Mouse (Mus musculus) megakaryocyte, embryonic 14.5 days (primary cell): ENCODE results near the gene 5530401A14Rik. TPM values are rescaled to one million over a fixed set of nuclear protein-coding genes. Genes with fewer than 3 reads are reported as not detected.

Experiments used
- H3K27me3 ChIP-seq: replicated peaks from 2 replicates; pipeline ENCODE3; 2012; ENCODE audit warnings: inconsistent platforms
- H3K36me3 ChIP-seq: replicated peaks from 2 replicates; pipeline ENCODE3; 2012; ENCODE audit warnings: low read length, inconsistent platforms, mixed read lengths
- H3K4me1 ChIP-seq: 2 replicates; pipeline ENCODE4 v1.6.1; 2012; ENCODE audit warnings: inconsistent platforms
- H3K4me3 ChIP-seq: replicated peaks from 2 replicates; pipeline ENCODE3; 2012; ENCODE audit warnings: moderate library complexity, mild to moderate bottlenecking, inconsistent platforms
- H3K9me3 ChIP-seq: 2 replicates; pipeline ENCODE4 v1.6.1; 2012; ENCODE audit warnings: inconsistent platforms
- FLI1 ChIP-seq: IDR thresholded peaks from 2 replicates; pipeline ENCODE4 v1.6.1; 2012; ENCODE audit warnings: low read length, inconsistent platforms, mixed read lengths
- GATA1 ChIP-seq: IDR thresholded peaks from 3 replicates; pipeline ENCODE4 v1.6.1; 2012; ENCODE audit warnings: mixed read lengths, low read length, inconsistent platforms, borderline replicate concordance
- polyA plus RNA-seq: library from polyadenylated mRNA; stranded (reverse); fragments of >175 nt; gene quantifications from 2 replicates; pipeline ENCODE4 v1.2.3, GENCODE M21; 2012; ENCODE audit warnings: low replicate concordance; ENCODE audit not compliant: insufficient read depth

5530401A14Rik gene
- polyA plus RNA-seq, 1 experiment = not detected

DNA sequence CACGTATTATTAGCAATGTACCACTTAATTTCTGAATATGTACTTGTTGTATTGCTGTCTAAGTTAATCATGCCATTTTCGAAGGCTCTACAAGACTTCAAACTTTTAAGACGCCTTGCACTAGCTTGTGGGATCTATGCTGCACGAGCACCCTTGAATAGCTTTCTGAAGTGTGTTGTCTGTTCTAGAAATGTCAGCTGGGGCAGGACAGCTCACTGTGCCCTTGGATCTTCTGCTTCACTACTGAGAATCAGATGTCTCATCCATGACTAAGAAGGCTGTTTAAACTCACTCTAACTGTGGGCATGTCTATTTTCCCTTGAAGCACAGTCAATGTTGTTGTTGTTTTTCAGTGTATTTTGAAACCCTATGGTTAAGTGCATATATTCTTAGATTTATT, 63.2 kb downstream of the 5530401A14Rik start:
- Histone ChIP-seq H3K27me3 (no peaks in the 10 kb centered on the region), H3K4me3 (no peak overlapping the region), H3K4me1 (no peaks in the 10 kb centered on the region), H3K36me3 (no peaks in the 10 kb centered on the region), H3K9me3 (no peaks in the 10 kb centered on the region)
- TF ChIP-seq GATA1 = no peak
- TF ChIP-seq FLI1 = no peak

- Histone ChIP-seq H3K9me3 (no peaks in the 10 kb centered on the region), H3K4me1 (no peaks in the 10 kb centered on the region), H3K27me3 (no peaks in the 10 kb centered on the region), H3K4me3 (no peak overlapping the region), H3K36me3 (no peaks in the 10 kb centered on the region)
- TF ChIP-seq GATA1 (no peak), FLI1 (no peak)
Measured at GRCm38 (mm10) chr11:81926393-81926792, 65.9 kb downstream of the 5530401A14Rik start.

GRCm38 (mm10) chr11:81937516-81937915, 77.0 kb downstream of the 5530401A14Rik start:
- H3K4me3 ChIP-seq = no peak overlapping the region
- H3K27me3 ChIP-seq = peaks cover 5% of the 10 kb centered on the region
- H3K36me3 ChIP-seq = no peaks in the 10 kb centered on the region
- no peaks in the 10 kb centered on the region for H3K4me1 ChIP-seq
- TF ChIP-seq GATA1 (no peak), FLI1 (no peak)
- H3K9me3 ChIP-seq = no peaks in the 10 kb centered on the region

GRCm38 (mm10) chr11:81940988-81941387, 80.5 kb downstream of the 5530401A14Rik start:
- no peaks in the 10 kb centered on the region for H3K36me3 ChIP-seq
- no peak overlapping the region for H3K4me3 ChIP-seq
- H3K4me1 ChIP-seq = no peaks in the 10 kb centered on the region
- H3K9me3 ChIP-seq = peaks cover 2% of the 10 kb centered on the region; the same call in 1 of the 2 replicates
- no peak for TF ChIP-seq GATA1
- no peak for TF ChIP-seq FLI1
- H3K27me3 ChIP-seq = peaks cover 5% of the 10 kb centered on the region

DNA sequence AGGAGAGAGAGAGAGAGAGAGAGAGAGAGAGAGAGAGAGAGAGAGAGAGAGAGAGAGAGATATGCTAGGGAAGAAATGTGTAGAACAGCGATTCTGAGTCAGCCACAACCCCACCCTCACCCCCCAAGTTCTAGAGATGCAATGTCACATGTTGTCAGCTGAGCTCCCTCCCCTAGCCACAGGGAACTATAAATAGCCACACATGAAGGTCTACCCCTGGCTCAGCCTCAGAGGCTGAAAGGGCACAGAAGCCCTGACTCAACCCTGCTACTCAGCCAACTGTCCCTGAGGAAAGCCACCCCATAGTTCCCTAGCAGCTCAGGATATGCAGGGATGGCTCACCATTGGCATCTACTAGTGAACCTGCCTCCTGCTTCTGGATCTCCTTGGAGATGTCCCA, 81.7 kb downstream of the 5530401A14Rik start:
- no peaks in the 10 kb centered on the region for H3K36me3 ChIP-seq
- no peak overlapping the region for H3K4me3 ChIP-seq
- TF ChIP-seq GATA1 = no peak
- no peak for TF ChIP-seq FLI1
- H3K27me3 ChIP-seq = peaks cover 5% of the 10 kb centered on the region
- H3K9me3 ChIP-seq = peaks cover 4% of the 10 kb centered on the region
- no peaks in the 10 kb centered on the region for H3K4me1 ChIP-seq

Other genes with a start within 250 kb of the 5530401A14Rik start
- 0.04 TPM in 1 of 2 replicates, not detected in the other for gene Asic2, start 107.8 kb downstream of the 5530401A14Rik start, polyA plus RNA-seq
- 2.4 TPM in 1 of 2 replicates, not detected in the other for gene Ccl2, start 174.9 kb downstream of the 5530401A14Rik start, polyA plus RNA-seq
- not detected in 2 replicates for gene Gm17268, start 177.9 kb downstream of the 5530401A14Rik start, polyA plus RNA-seq
- gene Ccl7, start 185.0 kb downstream of the 5530401A14Rik start, polyA plus RNA-seq = not detected in 2 replicates
- not detected in 2 replicates for gene Ccl11, start 197.2 kb downstream of the 5530401A14Rik start, polyA plus RNA-seq
- not detected in 2 replicates for gene Ccl12, start 241.2 kb downstream of the 5530401A14Rik start, polyA plus RNA-seq